Mouse (Mus musculus): ENCODE measurements around the gene Rrbp1.

GRCm38 (mm10) chr2:144030791-144031190 is 19.7 kb upstream of the Rrbp1 start:
- TF ChIP-seq CTCF (IDR thresholded peaks at IDR 0.05; ENCODE audit: low read depth, low read length) (no peak), GATA1 (IDR thresholded peaks at IDR 0.05; ENCODE audit: borderline replicate concordance, low read length) (no peak), TAL1 (conservative IDR thresholded peaks at IDR 0.05; ENCODE audit: low read depth, low read length) (no peak), GATA2 (IDR thresholded peaks at IDR 0.05; ENCODE audit: borderline replicate concordance, low read depth, low read length) (no peak), POLR2AphosphoS5 (IDR thresholded peaks at IDR 0.05; ENCODE audit: insufficient replicate concordance, low read depth, low read length) (no peak)
